Mouse (Mus musculus): Measurements from ENCODE around the gene Map3k7.

Gene Map3k7

DNA sequence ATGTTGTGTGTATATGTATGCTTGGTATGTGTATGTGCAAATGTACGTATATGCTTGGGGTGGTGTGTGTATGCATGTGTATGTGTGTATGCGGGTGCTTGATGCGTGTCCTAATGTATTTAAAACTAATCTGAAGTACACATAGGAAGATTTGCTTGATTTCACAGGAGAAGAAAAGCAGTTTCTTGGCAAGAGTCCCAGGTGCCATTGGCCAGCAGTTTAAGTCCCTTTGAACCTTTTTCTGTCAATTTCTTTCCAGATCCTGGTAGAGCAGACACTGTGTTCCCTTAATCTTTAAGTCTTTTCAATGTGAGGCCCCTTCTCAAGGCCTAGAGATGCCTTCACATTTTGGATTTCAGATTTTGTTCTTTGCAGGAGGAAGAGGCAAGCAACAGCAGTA, 99.4 kb downstream of the Map3k7 start:
- DNase-seq = no peak
